Mouse (Mus musculus): ENCODE measurements around the gene Rftn1. TPM values are rescaled to one million over a fixed set of nuclear protein-coding genes. Genes with fewer than 3 reads are reported as not detected.

The Rftn1 gene
- polyA plus RNA-seq, 1 experiment from 2014 or later = 17.0 TPM

GRCm38 (mm10) chr17:49968467-49969207 is 221.8 kb downstream of the Rftn1 start:
- Histone ChIP-seq H3K27me3 (0 out of 2 replicates have a peak, but pooled peaks cover 3% of the 10 kb centered on the region), H3K36me3 (no peaks in the 10 kb centered on the region), H3K4me1 (replicated peaks) (peaks cover 6% of the 10 kb centered on the region; the same call in 1 of the 2 replicates), H3K9me3 (peaks cover 8% of the 10 kb centered on the region), H3K9ac (no peak overlapping the region), H3K4me2 (no peak overlapping the region), H3K4me3 (no peak overlapping the region), H3K27ac (no peak overlapping the region)
- WGBS = 72% methylated on average over 9 of the region's 9 CpGs
- peak; percentile 73 for ATAC-seq (ENCODE audit: low FRiP score)

- Histone ChIP-seq H3K36me3 (no peaks in the 10 kb centered on the region), H3K4me3 (no peak overlapping the region), H3K4me1 (replicated peaks) (peaks cover 6% of the 10 kb centered on the region; the same call in 1 of the 2 replicates), H3K9me3 (peaks cover 8% of the 10 kb centered on the region), H3K27ac (0 out of 2 replicates have a peak overlapping the region, but pooled peaks have one; percentile 30), H3K9ac (no peak overlapping the region), H3K27me3 (0 out of 2 replicates have a peak, but pooled peaks cover 3% of the 10 kb centered on the region), H3K4me2 (no peak overlapping the region)
- WGBS = 76% methylated on average over 17 of the region's 17 CpGs
- ATAC-seq (ENCODE audit: low FRiP score) = no peak
Measured at GRCm38 (mm10) chr17:49965846-49966762, 224.4 kb downstream of the Rftn1 start.

GRCm38 (mm10) chr17:49965035-49965434 is 225.4 kb downstream of the Rftn1 start:
- Histone ChIP-seq H3K27ac (no peak overlapping the region), H3K36me3 (no peaks in the 10 kb centered on the region), H3K4me2 (no peak overlapping the region), H3K9me3 (peaks cover 6% of the 10 kb centered on the region; the same call in 1 of the 2 replicates), H3K4me3 (no peak overlapping the region), H3K27me3 (0 out of 2 replicates have a peak, but pooled peaks cover 3% of the 10 kb centered on the region), H3K4me1 (replicated peaks) (peaks cover 6% of the 10 kb centered on the region; the same call in 1 of the 2 replicates), H3K9ac (no peak overlapping the region)
- no peak for ATAC-seq (ENCODE audit: low FRiP score)
- 72% methylated on average over 7 of the region's 7 CpGs for WGBS

- H3K36me3 ChIP-seq = no peaks in the 10 kb centered on the region
Measured at GRCm38 (mm10) chr17:49964471-49964870, 226.0 kb downstream of the Rftn1 start.

GRCm38 (mm10) chr17:49959021-49959420 is 231.5 kb downstream of the Rftn1 start:
- Histone ChIP-seq H3K4me3 (no peak overlapping the region), H3K9ac (no peak overlapping the region), H3K27ac (no peak overlapping the region), H3K4me2 (no peak overlapping the region), H3K36me3 (no peaks in the 10 kb centered on the region), H3K27me3 (no peaks in the 10 kb centered on the region), H3K9me3 (peaks cover 4% of the 10 kb centered on the region; the same call in 1 of the 2 replicates), H3K4me1 (replicated peaks) (no peaks in the 10 kb centered on the region)
- ATAC-seq (ENCODE audit: low FRiP score) = no peak

More at GRCm38 (mm10) chr17:49964471-49964870, 226.0 kb downstream of the Rftn1 start:
- H3K4me2 ChIP-seq = no peak overlapping the region
- H3K9me3 ChIP-seq = peaks cover 4% of the 10 kb centered on the region; the same call in 1 of the 2 replicates
- H3K9ac ChIP-seq = no peak overlapping the region
- no peak for ATAC-seq (ENCODE audit: low FRiP score)
- 0 out of 2 replicates have a peak, but pooled peaks cover 3% of the 10 kb centered on the region for H3K27me3 ChIP-seq
- WGBS = 98% methylated on average over 6 of the region's 6 CpGs
- no peak overlapping the region for H3K4me3 ChIP-seq
- H3K4me1 ChIP-seq (replicated peaks) = peaks cover 6% of the 10 kb centered on the region; the same call in 1 of the 2 replicates
- H3K27ac ChIP-seq = no peak overlapping the region

- peaks cover 7% of the 10 kb centered on the region for H3K4me1 ChIP-seq (replicated peaks)
- peak overlapping the region; percentile 69 for H3K27ac ChIP-seq
- H3K9ac ChIP-seq = peak overlapping the region; percentile 55; the same call in 1 of the 2 replicates
- H3K4me2 ChIP-seq = peak overlapping the region; percentile 53
- H3K36me3 ChIP-seq = no peaks in the 10 kb centered on the region
- peak overlapping the region; percentile 25 for H3K4me3 ChIP-seq
- H3K27me3 ChIP-seq = no peaks in the 10 kb centered on the region
- peak; percentile 68 for ATAC-seq (ENCODE audit: low FRiP score)
- 21% methylated on average over 22 of the region's 22 CpGs for WGBS
- H3K9me3 ChIP-seq = no peaks in the 10 kb centered on the region
Measured at GRCm38 (mm10) chr17:49951856-49952607, 238.4 kb downstream of the Rftn1 start.

GRCm38 (mm10) chr17:49951491-49951855 is 239.0 kb downstream of the Rftn1 start:
- no peaks in the 10 kb centered on the region for H3K9me3 ChIP-seq
- H3K27ac ChIP-seq = peak overlapping the region; percentile 69
- no peaks in the 10 kb centered on the region for H3K27me3 ChIP-seq
- H3K4me3 ChIP-seq = peak overlapping the region; percentile 25
- peak overlapping the region; percentile 53 for H3K4me2 ChIP-seq
- H3K4me1 ChIP-seq (replicated peaks) = peaks cover 7% of the 10 kb centered on the region
- ATAC-seq (ENCODE audit: low FRiP score) = peak; percentile 73
- no peaks in the 10 kb centered on the region for H3K36me3 ChIP-seq
- 9% methylated on average over 7 of the region's 7 CpGs for WGBS
- H3K9ac ChIP-seq = no peak overlapping the region

GRCm38 (mm10) chr17:49942674-49943073 is 247.8 kb downstream of the Rftn1 start:
- Histone ChIP-seq H3K36me3 (no peaks in the 10 kb centered on the region), H3K4me2 (no peak overlapping the region), H3K27ac (no peak overlapping the region), H3K4me3 (no peak overlapping the region), H3K4me1 (replicated peaks) (no peaks in the 10 kb centered on the region), H3K27me3 (no peaks in the 10 kb centered on the region), H3K9me3 (no peaks in the 10 kb centered on the region), H3K9ac (no peak overlapping the region)
- WGBS = 70% methylated on average over 6 of the region's 6 CpGs
- no peak for ATAC-seq (ENCODE audit: low FRiP score)

Other genes with a start within 250 kb of the Rftn1 start
- 0.27 and 0.48 TPM in 2 replicates for gene Dazl, start 103.0 kb upstream of the Rftn1 start, polyA plus RNA-seq (2015; fragmentation: Nextera tagmentation; extraction: Ambion mirVana)

All from hindbrain, embryonic 13.5 days (tissue).